Mouse (Mus musculus): ENCODE measurements at regions not wholly inside any gene's neighbourhood (a gene's known extent, or its start where the extent isn't known, plus 50 kb on each side); places are given as distances from the start of the nearest gene placed in this dataset.
"Not testable (repeated sequence)": the region's sequence is repeated elsewhere in the genome, so short reads cannot be mapped to it uniquely, and the experiment has no call there.

GRCm38 (mm10) chr1:23316288-23316687, 81.3 kb downstream of the Ogfrl1 start:
- not testable (repeated sequence) for DNase-seq (ENCODE audit: low spot score)

GRCm38 (mm10) chr1:23314863-23315262, 82.7 kb downstream of the Ogfrl1 start:
- DNase-seq (ENCODE audit: low spot score): not testable (repeated sequence)

- DNase-seq (ENCODE audit: low spot score): no peak
Measured at GRCm38 (mm10) chr1:23292718-23293117, 104.9 kb downstream of the Ogfrl1 start.

- peak; percentile 56 for DNase-seq (ENCODE audit: low spot score)
Measured at GRCm38 (mm10) chr1:23286741-23287140, 110.8 kb downstream of the Ogfrl1 start.

GRCm38 (mm10) chr1:23282870-23283219, 114.7 kb downstream of the Ogfrl1 start:
- DNase-seq (ENCODE audit: low spot score): no peak

- DNase-seq (ENCODE audit: low spot score): no peak
Measured at GRCm38 (mm10) chr1:23282215-23282869, 115.2 kb downstream of the Ogfrl1 start.

- DNase-seq (ENCODE audit: low spot score): no peak
Measured at GRCm38 (mm10) chr1:23279827-23280226, 117.7 kb downstream of the Ogfrl1 start.

- no peak for DNase-seq (ENCODE audit: low spot score)
Measured at GRCm38 (mm10) chr1:23272077-23272476, 125.5 kb downstream of the Ogfrl1 start.

GRCm38 (mm10) chr1:23270910-23271822, 126.4 kb downstream of the Ogfrl1 start:
- peak; percentile 15 for DNase-seq (ENCODE audit: low spot score)

GRCm38 (mm10) chr1:23268062-23268461, 129.5 kb downstream of the Ogfrl1 start:
- DNase-seq (ENCODE audit: low spot score): no peak

- peak; percentile 8 for DNase-seq (ENCODE audit: low spot score)
Measured at GRCm38 (mm10) chr1:23265556-23266232, 131.9 kb downstream of the Ogfrl1 start.

- no peak for DNase-seq (ENCODE audit: low spot score)
Measured at GRCm38 (mm10) chr1:23264251-23264650, 133.3 kb downstream of the Ogfrl1 start.

- DNase-seq (ENCODE audit: low spot score): no peak
Measured at GRCm38 (mm10) chr1:23263798-23264197, 133.8 kb downstream of the Ogfrl1 start.

- DNase-seq (ENCODE audit: low spot score): no peak
Measured at GRCm38 (mm10) chr1:23261652-23262051, 135.9 kb downstream of the Ogfrl1 start.

GRCm38 (mm10) chr1:23257306-23257895, 140.2 kb downstream of the Ogfrl1 start:
- no peak for DNase-seq (ENCODE audit: low spot score)

GRCm38 (mm10) chr1:23256630-23257001, 141.0 kb downstream of the Ogfrl1 start:
- DNase-seq (ENCODE audit: low spot score): peak; percentile 83

- DNase-seq (ENCODE audit: low spot score): peak; percentile 96
Measured at GRCm38 (mm10) chr1:23255925-23256629, 141.5 kb downstream of the Ogfrl1 start.

- DNase-seq (ENCODE audit: low spot score): no peak
Measured at GRCm38 (mm10) chr1:23254235-23254634, 143.3 kb downstream of the Ogfrl1 start.

- DNase-seq (ENCODE audit: low spot score): no peak
Measured at GRCm38 (mm10) chr1:23231522-23231921, 129.5 kb upstream of the 4933415F23Rik start.

GRCm38 (mm10) chr1:23228478-23228877, 126.4 kb upstream of the 4933415F23Rik start:
- no peak for DNase-seq (ENCODE audit: low spot score)

- DNase-seq (ENCODE audit: low spot score): no peak
Measured at GRCm38 (mm10) chr1:23214462-23215158, 112.6 kb upstream of the 4933415F23Rik start.
